Mouse (Mus musculus) CH12.LX (cell line): ENCODE measurements at regions not wholly inside any gene's neighbourhood (a gene's known extent, or its start where the extent isn't known, plus 50 kb on each side); places are given as distances from the start of the nearest gene placed in this dataset.

Experiments used
- CHD2 ChIP-seq: IDR thresholded peaks from 2 replicates; pipeline ENCODE4 v1.6.1; 2011; ENCODE audit warnings: low read length, improper control_type of control experiment
- CTCF ChIP-seq, 2 experiments: IDR thresholded peaks in 1 of 2; conservative IDR thresholded peaks in 1 of 2; 2 replicates each; pipeline ENCODE4 v1.5.1; 2011 to 2012; ENCODE audit warnings: low read depth in 2 of 2, low read length in 2 of 2, improper control_type of control experiment in 1 of 2, inconsistent platforms in 1 of 2, mild to moderate bottlenecking in 1 of 2, moderate library complexity in 1 of 2
- E2F4 ChIP-seq: IDR thresholded peaks from 2 replicates; pipeline ENCODE4 v1.6.1; 2011; ENCODE audit warnings: low read depth, low read length, improper control_type of control experiment; ENCODE audit not compliant: insufficient replicate concordance
- ETS1 ChIP-seq: conservative IDR thresholded peaks from 2 replicates; pipeline ENCODE4 v1.6.1; 2012; ENCODE audit warnings: low read depth, mild to moderate bottlenecking, inconsistent platforms, low read length, improper control_type of control experiment, moderate library complexity
- JUND ChIP-seq: conservative IDR thresholded peaks from 2 replicates; pipeline ENCODE4 v1.6.1; 2011; ENCODE audit warnings: low read depth, low read length, improper control_type of control experiment
- MAX ChIP-seq: IDR thresholded peaks from 2 replicates; pipeline ENCODE4 v1.6.1; 2011; ENCODE audit warnings: low read length, improper control_type of control experiment
- MAZ ChIP-seq: IDR thresholded peaks from 2 replicates; pipeline ENCODE4 v1.6.1; 2012; ENCODE audit warnings: low read depth, mild to moderate bottlenecking, inconsistent platforms, low read length, improper control_type of control experiment, moderate library complexity
- MEF2A ChIP-seq: IDR thresholded peaks from 2 replicates; pipeline ENCODE4 v1.6.1; 2014; ENCODE audit warnings: low read depth, mild to moderate bottlenecking, inconsistent platforms, low read length, improper control_type of control experiment, borderline replicate concordance
- NRF1 ChIP-seq: IDR thresholded peaks from 2 replicates; pipeline ENCODE4 v1.6.1; 2014; ENCODE audit warnings: low read depth, mild to moderate bottlenecking, inconsistent platforms, low read length, improper control_type of control experiment, moderate library complexity
- POLR2A ChIP-seq: IDR thresholded peaks from 2 replicates; pipeline ENCODE4 v1.6.1; 2011; ENCODE audit warnings: low read depth, mild to moderate bottlenecking, improper control_type of control experiment, low read length
- RCOR1 ChIP-seq: conservative IDR thresholded peaks from 2 replicates; pipeline ENCODE4 v1.6.1; 2012; ENCODE audit warnings: low read depth, mild to moderate bottlenecking, inconsistent platforms, low read length, improper control_type of control experiment
- TBP ChIP-seq: conservative IDR thresholded peaks from 2 replicates; pipeline ENCODE4 v1.6.1; 2011; ENCODE audit warnings: low read depth, low read length, improper control_type of control experiment
- TCF12 ChIP-seq: IDR thresholded peaks from 2 replicates; pipeline ENCODE4 v1.6.1; 2014; ENCODE audit warnings: low read depth, mild to moderate bottlenecking, inconsistent platforms, low read length, improper control_type of control experiment
- ZMIZ1 ChIP-seq: IDR thresholded peaks from 2 replicates; pipeline ENCODE4 v1.6.1; 2012; ENCODE audit warnings: low read depth, mild to moderate bottlenecking, inconsistent platforms, low read length, improper control_type of control experiment

DNA sequence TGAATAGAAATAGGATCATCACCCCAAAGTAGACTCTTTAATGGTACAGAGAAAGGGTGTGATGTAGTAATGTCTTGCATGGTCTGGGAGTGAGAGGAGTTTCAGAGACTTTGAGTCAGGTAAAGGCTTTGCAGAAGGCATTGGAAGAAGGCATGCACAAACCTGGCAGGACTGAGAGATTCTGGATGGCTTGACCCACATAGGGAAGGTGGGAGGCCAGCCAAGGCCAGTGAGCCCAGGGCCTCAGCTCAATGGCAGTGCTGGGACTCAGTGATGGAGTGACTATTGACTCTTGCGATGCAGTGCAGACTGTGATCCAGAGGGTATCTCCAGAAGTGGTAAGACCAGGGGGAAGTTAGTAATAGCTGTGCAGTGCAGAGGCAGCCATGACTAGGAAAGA lies 127.8 kb downstream of the Oma1 start:
- TF ChIP-seq CTCF (conservative IDR thresholded peaks at IDR 0.05 in 1 of 2, IDR thresholded peaks at IDR 0.05 in 1 of 2; ENCODE audit: low read depth in 2 of 2, low read length in 2 of 2) (no peak), RCOR1 (no peak), NRF1 (no peak), E2F4 (no peak), MAZ (no peak), ZMIZ1 (no peak), TBP (no peak), JUND (no peak), MEF2A (no peak), POLR2A (no peak), TCF12 (no peak), CHD2 (no peak), ETS1 (no peak), MAX (no peak)
